Mouse (Mus musculus): ENCODE results near the gene Entpd8. TPM values are rescaled to one million over a fixed set of nuclear protein-coding genes. Genes with fewer than 3 reads are reported as not detected.
A peak's percentile ranks its signal among the peaks of the same experiment; 100 is the strongest.

Entpd8 gene
- polyA plus RNA-seq (2012; rRNA removed), result 0.05 and 0.14 TPM in 2 replicates

DNA sequence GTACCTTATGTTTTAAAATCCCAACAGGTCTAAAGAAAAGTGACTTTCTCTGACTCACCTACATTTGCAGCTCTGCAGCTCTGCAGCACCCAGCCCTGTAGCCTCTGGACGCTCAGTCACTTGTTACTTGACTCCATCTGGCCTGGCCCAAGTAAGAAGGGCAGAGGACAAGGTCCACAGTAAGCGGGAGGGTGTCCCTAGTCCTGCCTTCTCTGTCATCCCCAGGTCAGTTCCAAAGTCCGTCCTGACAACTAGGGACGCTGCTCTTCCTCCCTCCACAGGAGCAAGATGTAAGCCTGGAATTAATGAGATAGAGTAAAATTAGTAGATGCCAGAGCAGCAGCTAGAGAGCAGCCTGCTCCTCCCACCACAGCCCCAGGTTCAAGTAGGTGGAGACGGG lies at the start of gene Entpd8:
Gene Entpd8, plus strand, starts transcription at position 229 of the 400 bp plus-strand sequence.
- no peak for TF ChIP-seq POLR2A (IDR thresholded peaks at IDR 0.05; ENCODE audit: low read depth, low read length)
- no peak for TF ChIP-seq CTCF (IDR thresholded peaks at IDR 0.05; ENCODE audit: extremely low read depth, insufficient read depth, insufficient read length, insufficient replicate concordance)
- Histone ChIP-seq H3K36me3 (ENCODE audit: control insufficient read depth, insufficient read depth, low read length) (no peaks in the 10 kb centered on the region), H3K27ac (ENCODE audit: insufficient read depth, low read length) (no peak within 1 kb of the TSS), H3K4me1 (ENCODE audit: control insufficient read depth, insufficient read depth, insufficient read length) (no peaks in the 10 kb centered on the region), H3K27me3 (ENCODE audit: control insufficient read depth, insufficient read depth, low read length) (no peaks in the 10 kb centered on the region), H3K4me3 (ENCODE audit: extremely low read depth, insufficient read depth, insufficient read length) (no peak within 1 kb of the TSS)
- 86% methylated on average over 5 of the region's 5 CpGs for WGBS
- DNase-seq (ENCODE audit: low read depth in 1 of 2, low spot score in 2 of 2), result no peak

- Histone ChIP-seq H3K36me3 (ENCODE audit: control insufficient read depth, insufficient read depth, low read length) (peaks cover 26% of the 10 kb centered on the region), H3K27ac (ENCODE audit: insufficient read depth, low read length) (no peak overlapping the region), H3K4me3 (ENCODE audit: extremely low read depth, insufficient read depth, insufficient read length) (no peak overlapping the region), H3K4me1 (ENCODE audit: control insufficient read depth, insufficient read depth, insufficient read length) (no peaks in the 10 kb centered on the region), H3K27me3 (ENCODE audit: control insufficient read depth, insufficient read depth, low read length) (no peaks in the 10 kb centered on the region)
- WGBS, result 97% methylated on average over 4 of the region's 4 CpGs
- no peak for TF ChIP-seq CTCF (IDR thresholded peaks at IDR 0.05; ENCODE audit: extremely low read depth, insufficient read depth, insufficient read length, insufficient replicate concordance)
- no peak for TF ChIP-seq POLR2A (IDR thresholded peaks at IDR 0.05; ENCODE audit: low read depth, low read length)
- no peak for DNase-seq (ENCODE audit: low read depth in 1 of 2, low spot score in 2 of 2)
These were observed 45.1 kb upstream of the Entpd8 start for GRCm38 (mm10) chr2:25034994-25035393.

DNA sequence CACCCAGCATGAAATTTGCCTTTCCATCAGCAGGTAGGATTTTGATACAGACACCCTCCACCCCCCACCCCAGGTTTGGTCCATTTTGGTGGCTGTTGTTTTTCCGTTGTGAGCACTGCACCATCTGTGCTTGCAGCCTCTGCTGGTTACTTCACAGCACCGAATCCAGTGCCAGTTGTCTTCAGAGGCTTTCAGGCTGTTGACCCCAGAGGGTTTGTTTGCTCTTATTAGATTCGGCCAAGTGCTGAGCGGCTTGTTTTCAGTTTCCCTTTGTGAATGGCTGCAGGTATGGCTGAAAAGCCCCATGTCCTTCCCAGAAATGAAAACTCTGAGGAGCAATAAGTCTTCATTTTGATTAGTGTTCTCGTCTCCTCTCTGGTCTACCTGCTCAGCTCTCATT lies 40.0 kb upstream of the Entpd8 start:
- Histone ChIP-seq H3K4me1 (ENCODE audit: control insufficient read depth, insufficient read depth, insufficient read length) (no peaks in the 10 kb centered on the region), H3K27me3 (ENCODE audit: control insufficient read depth, insufficient read depth, low read length) (no peaks in the 10 kb centered on the region), H3K36me3 (ENCODE audit: control insufficient read depth, insufficient read depth, low read length) (peaks cover 25% of the 10 kb centered on the region), H3K27ac (ENCODE audit: insufficient read depth, low read length) (no peak overlapping the region), H3K4me3 (ENCODE audit: extremely low read depth, insufficient read depth, insufficient read length) (no peak overlapping the region)
- 96% methylated on average over 5 of the region's 5 CpGs for WGBS
- no peak for DNase-seq (ENCODE audit: low read depth in 1 of 2, low spot score in 2 of 2)
- no peak for TF ChIP-seq CTCF (IDR thresholded peaks at IDR 0.05; ENCODE audit: extremely low read depth, insufficient read depth, insufficient read length, insufficient replicate concordance)
- TF ChIP-seq POLR2A (IDR thresholded peaks at IDR 0.05; ENCODE audit: low read depth, low read length), result no peak

DNA sequence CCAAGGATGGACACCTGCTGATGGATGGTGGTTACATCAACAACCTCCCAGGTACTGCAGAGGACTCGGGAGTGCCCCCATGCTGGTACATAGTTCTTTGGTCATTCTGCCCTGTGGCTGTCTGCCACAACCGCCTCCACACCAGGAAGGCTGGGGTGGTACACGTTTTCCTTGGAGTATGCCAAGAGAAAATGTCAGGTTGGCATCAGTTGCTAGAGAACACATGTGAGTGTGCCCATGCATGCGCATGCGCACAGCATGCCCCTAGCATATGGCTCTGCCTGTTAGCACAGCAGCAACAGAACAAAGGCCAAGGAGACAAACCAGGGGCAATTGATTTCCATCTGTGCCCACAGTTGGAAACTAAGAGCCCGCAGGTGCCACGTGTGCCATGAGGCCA lies 29.2 kb upstream of the Entpd8 start:
- WGBS, result 95% methylated on average over 7 of the region's 7 CpGs
- DNase-seq (ENCODE audit: low read depth in 1 of 2, low spot score in 2 of 2), result no peak
- TF ChIP-seq POLR2A (IDR thresholded peaks at IDR 0.05; ENCODE audit: low read depth, low read length) (no peak), CTCF (IDR thresholded peaks at IDR 0.05; ENCODE audit: extremely low read depth, insufficient read depth, insufficient read length, insufficient replicate concordance) (no peak)
- Histone ChIP-seq H3K4me1 (ENCODE audit: control insufficient read depth, insufficient read depth, insufficient read length) (peaks cover 5% of the 10 kb centered on the region; the same call in 1 of the 2 replicates), H3K36me3 (ENCODE audit: control insufficient read depth, insufficient read depth, low read length) (peaks cover 29% of the 10 kb centered on the region), H3K27ac (ENCODE audit: insufficient read depth, low read length) (no peak overlapping the region), H3K27me3 (ENCODE audit: control insufficient read depth, insufficient read depth, low read length) (no peaks in the 10 kb centered on the region), H3K4me3 (ENCODE audit: extremely low read depth, insufficient read depth, insufficient read length) (no peak overlapping the region)

- H3K4me3 ChIP-seq (ENCODE audit: extremely low read depth, insufficient read depth, insufficient read length), result no peak overlapping the region
- no peak overlapping the region for H3K27ac ChIP-seq (ENCODE audit: insufficient read depth, low read length)
- WGBS, result 94% methylated on average over 8 of the region's 8 CpGs
- H3K27me3 ChIP-seq (ENCODE audit: control insufficient read depth, insufficient read depth, low read length), result no peaks in the 10 kb centered on the region
- no peak for DNase-seq (ENCODE audit: low read depth in 1 of 2, low spot score in 2 of 2)
- H3K36me3 ChIP-seq (ENCODE audit: control insufficient read depth, insufficient read depth, low read length), result peaks cover 27% of the 10 kb centered on the region
- peaks cover 5% of the 10 kb centered on the region; the same call in 1 of the 2 replicates for H3K4me1 ChIP-seq (ENCODE audit: control insufficient read depth, insufficient read depth, insufficient read length)
- TF ChIP-seq CTCF (IDR thresholded peaks at IDR 0.05; ENCODE audit: extremely low read depth, insufficient read depth, insufficient read length, insufficient replicate concordance) (no peak), POLR2A (IDR thresholded peaks at IDR 0.05; ENCODE audit: low read depth, low read length) (no peak)
These were observed 28.7 kb upstream of the Entpd8 start for GRCm38 (mm10) chr2:25051450-25051849.

GRCm38 (mm10) chr2:25053101-25053500 lies 27.0 kb upstream of the Entpd8 start:
- no peak for TF ChIP-seq POLR2A (IDR thresholded peaks at IDR 0.05; ENCODE audit: low read depth, low read length)
- no peak overlapping the region for H3K27ac ChIP-seq (ENCODE audit: insufficient read depth, low read length)
- peaks cover 22% of the 10 kb centered on the region for H3K36me3 ChIP-seq (ENCODE audit: control insufficient read depth, insufficient read depth, low read length)
- DNase-seq (ENCODE audit: low read depth in 1 of 2, low spot score in 2 of 2), result no peak
- peaks cover 5% of the 10 kb centered on the region; the same call in 1 of the 2 replicates for H3K4me1 ChIP-seq (ENCODE audit: control insufficient read depth, insufficient read depth, insufficient read length)
- no peaks in the 10 kb centered on the region for H3K27me3 ChIP-seq (ENCODE audit: control insufficient read depth, insufficient read depth, low read length)
- no peak overlapping the region for H3K4me3 ChIP-seq (ENCODE audit: extremely low read depth, insufficient read depth, insufficient read length)
- 96% methylated on average over 6 of the region's 6 CpGs for WGBS

- TF ChIP-seq CTCF (IDR thresholded peaks at IDR 0.05; ENCODE audit: extremely low read depth, insufficient read depth, insufficient read length, insufficient replicate concordance) (no peak), POLR2A (IDR thresholded peaks at IDR 0.05; ENCODE audit: low read depth, low read length) (peak; percentile 4; the same call in 1 of the 2 replicates)
- DNase-seq (ENCODE audit: low read depth in 1 of 2, low spot score in 2 of 2), result peak; percentile 48 to 70
- peak within 1 kb of the TSS; percentile 72 for H3K4me3 ChIP-seq (ENCODE audit: extremely low read depth, insufficient read depth, insufficient read length)
- H3K27ac ChIP-seq (ENCODE audit: insufficient read depth, low read length), result peak within 1 kb of the TSS; percentile 15; the same call in 1 of the 2 replicates
- 4% methylated on average over 45 of the region's 47 CpGs for WGBS
- no peaks in the 10 kb centered on the region for H3K27me3 ChIP-seq (ENCODE audit: control insufficient read depth, insufficient read depth, low read length)
- peaks cover 5% of the 10 kb centered on the region; the same call in 1 of the 2 replicates for H3K4me1 ChIP-seq (ENCODE audit: control insufficient read depth, insufficient read depth, insufficient read length)
- peaks cover 17% of the 10 kb centered on the region for H3K36me3 ChIP-seq (ENCODE audit: control insufficient read depth, insufficient read depth, low read length)
These were observed 25.7 kb upstream of the Entpd8 start, which contains the start of gene Nsmf for GRCm38 (mm10) chr2:25054221-25055067. Nsmf (plus strand) TSS chr2:25054355.
